Mouse (Mus musculus) brain, embryonic 14.5 days (tissue): Measurements from ENCODE around the gene Speer4f2.

Source experiments
- CTCF ChIP-seq: fragments of 200-500 bp; IDR thresholded peaks from 2 replicates; pipeline ENCODE4 v1.5.1; 2012; ENCODE audit warnings: inconsistent platforms, mild to moderate bottlenecking, moderate library complexity, borderline replicate concordance; ENCODE audit not compliant: insufficient read depth, insufficient read length; ENCODE audit errors: extremely low read depth
- POLR2A ChIP-seq: fragments of 200-500 bp; IDR thresholded peaks from 2 replicates; pipeline ENCODE4 v1.6.1; 2012; ENCODE audit warnings: mild to moderate bottlenecking, inconsistent platforms, borderline replicate concordance; ENCODE audit not compliant: poor library complexity, insufficient read depth, insufficient read length, severe bottlenecking; ENCODE audit errors: extremely low read depth

GRCm38 (mm10) chr5:17391207-17391606, 18.2 kb downstream of the Speer4f2 start:
- no peak for TF ChIP-seq CTCF
- no peak for TF ChIP-seq POLR2A
